Comparison of ENCODE assay signal across 31 mouse cellular contexts in genomic region chr2:152090486-152090885, GRCm38 (mm10). TPM values are rescaled to one million over a fixed set of nuclear protein-coding genes. Genes with fewer than 3 reads are reported as not detected.
DNase-seq lines count a peak whose midpoint lies in the region; ATAC-seq lines count a peak whose summit lies in the region.
"Had no signal": no experiment of that assay in that cellular context is flagged by ENCODE, and none has a peak within 500 bp of the region (broad histone marks: within the 10 kb centered on the region; RNA-seq: fewer than 3 reads in every experiment).

No protein-coding gene starts in this region.

- peaks cover 25% of the 10 kb centered on the region; the same call in 1 of the 2 replicates for H3K36me3 ChIP-seq in hindbrain, embryonic 10.5 days
- H3K36me3 ChIP-seq in hindbrain, embryonic 16.5 days (ENCODE audit: control insufficient read depth, insufficient read depth, low read length): no peaks in the 10 kb centered on the region
- H3K36me3 ChIP-seq in midbrain, embryonic 13.5 days: peaks cover 57% of the 10 kb centered on the region
- H3K36me3 ChIP-seq in midbrain, embryonic 14.5 days (ENCODE audit: control insufficient read depth, insufficient read depth, low read length): peaks cover 58% of the 10 kb centered on the region
- H3K36me3 ChIP-seq in hindbrain, embryonic 12.5 days: peaks cover 31% of the 10 kb centered on the region
- H3K36me3 ChIP-seq in hindbrain, embryonic 13.5 days: peaks cover 45% of the 10 kb centered on the region
- H3K36me3 ChIP-seq in forebrain, embryonic 14.5 days (ENCODE audit: control insufficient read depth, insufficient read depth, low read length): peaks cover 58% of the 10 kb centered on the region
- peaks cover 45% of the 10 kb centered on the region for H3K36me3 ChIP-seq in forebrain, embryonic 13.5 days (ENCODE audit: poor library complexity, severe bottlenecking)
- H3K36me3 ChIP-seq: embryonic facial prominence, embryonic 10.5 days; embryonic facial prominence, embryonic 13.5 days; heart, embryonic 12.5 days; heart, embryonic 15.5 days had no signal

- peak overlapping the region; percentile 9; the same call in 1 of the 2 replicates for H3K4me3 ChIP-seq in hindbrain, embryonic 10.5 days
- no peak overlapping the region for H3K4me3 ChIP-seq in hindbrain, embryonic 16.5 days (ENCODE audit: low read length)
- H3K4me3 ChIP-seq in midbrain, embryonic 13.5 days (replicated peaks): no peak overlapping the region
- no peak overlapping the region for H3K4me3 ChIP-seq in midbrain, embryonic 14.5 days (replicated peaks; ENCODE audit: low read depth, low read length)
- H3K4me3 ChIP-seq in hindbrain, embryonic 12.5 days: no peak overlapping the region
- no peak overlapping the region for H3K4me3 ChIP-seq in hindbrain, embryonic 13.5 days
- H3K4me3 ChIP-seq in forebrain, embryonic 14.5 days (ENCODE audit: low read depth, low read length): no peak overlapping the region
- H3K4me3 ChIP-seq in forebrain, embryonic 13.5 days: no peak overlapping the region
- H3K4me3 ChIP-seq: embryonic facial prominence, embryonic 10.5 days; embryonic facial prominence, embryonic 13.5 days; erythroblast, embryonic 14.5 days; forebrain, embryonic 12.5 days; gastrocnemius, adult 2 months; heart, embryonic 12.5 days; heart, embryonic 15.5 days; hindbrain, embryonic 15.5 days had no signal

- DNase-seq in hindbrain, embryonic 10.5 days (ENCODE audit: low spot score): no peak
- no peak for DNase-seq in midbrain, embryonic 14.5 days
- no peak for DNase-seq in forebrain, embryonic 14.5 days (ENCODE audit: low spot score)
- DNase-seq: adrenal gland, adult 2 months; adrenal gland, postnatal 14 days; cerebellum, adult 11-12 months; cerebellum, adult 8-10 months; cerebellum, postnatal 36 days; embryo, embryonic 11 days; forebrain, postnatal 0 days; gastrocnemius, adult 2 months; gastrocnemius, postnatal 14 days; heart, adult 18-20 months; heart, postnatal 10 days; heart, postnatal 36 days had no signal

- peaks cover 85% of the 10 kb centered on the region for H3K27me3 ChIP-seq in hindbrain, embryonic 10.5 days (ENCODE audit: insufficient read depth, poor library complexity, severe bottlenecking)
- H3K27me3 ChIP-seq in hindbrain, embryonic 16.5 days (replicated peaks; ENCODE audit: control insufficient read depth, insufficient read depth, low read length): peaks cover 8% of the 10 kb centered on the region
- H3K27me3 ChIP-seq in midbrain, embryonic 13.5 days: peaks cover 30% of the 10 kb centered on the region
- H3K27me3 ChIP-seq in midbrain, embryonic 14.5 days (ENCODE audit: control insufficient read depth, insufficient read depth, low read length): no peaks in the 10 kb centered on the region
- H3K27me3 ChIP-seq in hindbrain, embryonic 12.5 days: peaks cover 39% of the 10 kb centered on the region
- peaks cover 32% of the 10 kb centered on the region for H3K27me3 ChIP-seq in hindbrain, embryonic 13.5 days
- H3K27me3 ChIP-seq in forebrain, embryonic 14.5 days (replicated peaks; ENCODE audit: control insufficient read depth, insufficient read depth, low read length): peaks cover 15% of the 10 kb centered on the region
- peaks cover 40% of the 10 kb centered on the region for H3K27me3 ChIP-seq in forebrain, embryonic 13.5 days

- peak overlapping the region; percentile 42 for H3K27ac ChIP-seq in hindbrain, embryonic 10.5 days
- no peak overlapping the region for H3K27ac ChIP-seq in hindbrain, embryonic 16.5 days (ENCODE audit: low read depth, low read length)
- H3K27ac ChIP-seq in midbrain, embryonic 13.5 days: peak overlapping the region; percentile 44; the same call in 1 of the 2 replicates
- no peak overlapping the region for H3K27ac ChIP-seq in midbrain, embryonic 14.5 days (replicated peaks; ENCODE audit: low read depth, low read length)
- peak overlapping the region; percentile 35 for H3K27ac ChIP-seq in hindbrain, embryonic 12.5 days
- H3K27ac ChIP-seq in hindbrain, embryonic 13.5 days: peak overlapping the region; percentile 67
- H3K27ac ChIP-seq in forebrain, embryonic 14.5 days (ENCODE audit: low read depth, low read length): no peak overlapping the region
- no peak overlapping the region for H3K27ac ChIP-seq in forebrain, embryonic 13.5 days
- H3K27ac ChIP-seq: embryonic facial prominence, embryonic 10.5 days; embryonic facial prominence, embryonic 13.5 days; gastrocnemius, adult 2 months; heart, embryonic 15.5 days; hindbrain, embryonic 15.5 days had no signal

- no peak for ATAC-seq in hindbrain, embryonic 16.5 days
- ATAC-seq in midbrain, embryonic 13.5 days: no peak
- no peak for ATAC-seq in midbrain, embryonic 14.5 days (ENCODE audit: low FRiP score, low TSS enrichment)
- no peak for ATAC-seq in hindbrain, embryonic 12.5 days (ENCODE audit: low FRiP score)
- ATAC-seq in hindbrain, embryonic 13.5 days (ENCODE audit: low FRiP score): no peak
- no peak for ATAC-seq in forebrain, embryonic 14.5 days
- no peak for ATAC-seq in forebrain, embryonic 13.5 days
- ATAC-seq: CD4-positive, CD25-positive, alpha-beta regulatory T cell, adult 4 months; forebrain, postnatal 0 days; inflammation-experienced regulatory T-cells, adult 6 months; intestine, embryonic 16.5 days had no signal

- peaks cover 78% of the 10 kb centered on the region for H3K4me1 ChIP-seq in hindbrain, embryonic 10.5 days (replicated peaks)
- peaks cover 30% of the 10 kb centered on the region for H3K4me1 ChIP-seq in hindbrain, embryonic 16.5 days (ENCODE audit: control insufficient read depth, insufficient read depth, low read depth, low read length)
- peaks cover 96% of the 10 kb centered on the region for H3K4me1 ChIP-seq in midbrain, embryonic 13.5 days (replicated peaks)
- peaks cover 46% of the 10 kb centered on the region for H3K4me1 ChIP-seq in midbrain, embryonic 14.5 days (ENCODE audit: control insufficient read depth, insufficient read depth, low read length)
- peaks cover 87% of the 10 kb centered on the region for H3K4me1 ChIP-seq in hindbrain, embryonic 12.5 days
- peaks cover 92% of the 10 kb centered on the region for H3K4me1 ChIP-seq in hindbrain, embryonic 13.5 days (replicated peaks)
- peaks cover 34% of the 10 kb centered on the region for H3K4me1 ChIP-seq in forebrain, embryonic 14.5 days (ENCODE audit: control insufficient read depth, insufficient read depth, low read length)
- peaks cover 86% of the 10 kb centered on the region for H3K4me1 ChIP-seq in forebrain, embryonic 13.5 days

- H3K9me3 ChIP-seq in hindbrain, embryonic 10.5 days: no peaks in the 10 kb centered on the region
- no peaks in the 10 kb centered on the region for H3K9me3 ChIP-seq in hindbrain, embryonic 16.5 days (ENCODE audit: control insufficient read depth, low read length)
- H3K9me3 ChIP-seq in midbrain, embryonic 13.5 days: no peaks in the 10 kb centered on the region
- H3K9me3 ChIP-seq in midbrain, embryonic 14.5 days (ENCODE audit: control insufficient read depth, low read length): no peaks in the 10 kb centered on the region
- no peaks in the 10 kb centered on the region for H3K9me3 ChIP-seq in hindbrain, embryonic 12.5 days (replicated peaks)
- no peaks in the 10 kb centered on the region for H3K9me3 ChIP-seq in hindbrain, embryonic 13.5 days
- no peaks in the 10 kb centered on the region for H3K9me3 ChIP-seq in forebrain, embryonic 14.5 days (replicated peaks; ENCODE audit: control insufficient read depth, low read length)
- no peaks in the 10 kb centered on the region for H3K9me3 ChIP-seq in forebrain, embryonic 13.5 days (replicated peaks)
- H3K9me3 ChIP-seq: embryonic facial prominence, embryonic 10.5 days; embryonic facial prominence, embryonic 13.5 days; forebrain, embryonic 12.5 days; heart, embryonic 12.5 days; heart, embryonic 15.5 days; hindbrain, embryonic 15.5 days had no signal

- 89% methylated on average over 5 of the region's 5 CpGs for WGBS in hindbrain, embryonic 10.5 days
- WGBS in hindbrain, embryonic 16.5 days: 74% methylated on average over 5 of the region's 5 CpGs
- 93% methylated on average over 5 of the region's 5 CpGs for WGBS in midbrain, embryonic 13.5 days
- WGBS in midbrain, embryonic 14.5 days: 86% methylated on average over 5 of the region's 5 CpGs
- WGBS in hindbrain, embryonic 12.5 days: 76% methylated on average over 5 of the region's 5 CpGs
- 78% methylated on average over 5 of the region's 5 CpGs for WGBS in hindbrain, embryonic 13.5 days
- WGBS in forebrain, embryonic 14.5 days: 91% methylated on average over 5 of the region's 5 CpGs
- 83% methylated on average over 5 of the region's 5 CpGs for WGBS in forebrain, embryonic 13.5 days

- H3K4me2 ChIP-seq in hindbrain, embryonic 16.5 days (ENCODE audit: low read length): no peak overlapping the region
- H3K4me2 ChIP-seq in midbrain, embryonic 13.5 days (replicated peaks): no peak overlapping the region
- H3K4me2 ChIP-seq in midbrain, embryonic 14.5 days (ENCODE audit: low read length): no peak overlapping the region
- 0 out of 2 replicates have a peak overlapping the region, but pooled peaks have one; percentile 1 for H3K4me2 ChIP-seq in hindbrain, embryonic 12.5 days (replicated peaks)
- H3K4me2 ChIP-seq in hindbrain, embryonic 13.5 days: peak overlapping the region; percentile 24; the same call in 1 of the 2 replicates
- H3K4me2 ChIP-seq in forebrain, embryonic 14.5 days (ENCODE audit: low read length): no peak overlapping the region
- no peak overlapping the region for H3K4me2 ChIP-seq in forebrain, embryonic 13.5 days
- H3K4me2 ChIP-seq: embryonic facial prominence, embryonic 13.5 days; heart, embryonic 12.5 days; heart, embryonic 15.5 days; hindbrain, embryonic 15.5 days had no signal

- no peak overlapping the region for H3K9ac ChIP-seq in hindbrain, embryonic 16.5 days (ENCODE audit: low read depth, low read length)
- H3K9ac ChIP-seq in midbrain, embryonic 13.5 days (replicated peaks): no peak overlapping the region
- H3K9ac ChIP-seq in midbrain, embryonic 14.5 days (replicated peaks; ENCODE audit: low read length): no peak overlapping the region
- H3K9ac ChIP-seq in hindbrain, embryonic 12.5 days: no peak overlapping the region
- peak overlapping the region; percentile 58; the same call in 1 of the 2 replicates for H3K9ac ChIP-seq in hindbrain, embryonic 13.5 days
- no peak overlapping the region for H3K9ac ChIP-seq in forebrain, embryonic 14.5 days (ENCODE audit: low read length)
- no peak overlapping the region for H3K9ac ChIP-seq in forebrain, embryonic 13.5 days
- H3K9ac ChIP-seq: embryonic facial prominence, embryonic 13.5 days; forebrain, postnatal 0 days; heart, embryonic 12.5 days; heart, embryonic 15.5 days had no signal

RNA-seq across cellular contexts. Expression of gene Scrt2, which starts 9.2 kb away (rescaled TPM):
- polyA plus RNA-seq in hindbrain, embryonic 10.5 days (2016; fragmentation: Nextera tagmentation; extraction: Ambion mirVana): 5.5 and 19.0 TPM in 2 replicates
- polyA plus RNA-seq in hindbrain, embryonic 16.5 days (2015; fragmentation: Nextera tagmentation; extraction: Ambion mirVana): 7.6 and 8.0 TPM in 2 replicates
- polyA plus RNA-seq in midbrain, embryonic 13.5 days (2015; fragmentation: Nextera tagmentation; extraction: Ambion mirVana): 16.3 and 20.0 TPM in 2 replicates
- polyA plus RNA-seq in midbrain, embryonic 14.5 days (2014; fragmentation: Nextera tagmentation; extraction: Ambion mirVana): 16.4 and 18.4 TPM in 2 replicates
- polyA plus RNA-seq in hindbrain, embryonic 12.5 days (2016; fragmentation: Nextera tagmentation; extraction: Ambion mirVana): 26.8 and 28.3 TPM in 2 replicates
- 24.0 and 27.8 TPM in 2 replicates for polyA plus RNA-seq in hindbrain, embryonic 13.5 days (2015; fragmentation: Nextera tagmentation; extraction: Ambion mirVana)
- polyA plus RNA-seq in forebrain, embryonic 14.5 days (2014; fragmentation: Nextera tagmentation; extraction: Ambion mirVana): 16.1 and 16.2 TPM in 2 replicates
- polyA plus RNA-seq in forebrain, embryonic 13.5 days (2015; fragmentation: Nextera tagmentation; extraction: Ambion mirVana): 17.5 and 19.9 TPM in 2 replicates
- polyA plus RNA-seq: C2C12; CD4-positive, CD25-positive, alpha-beta regulatory T cell, adult 4 months; erythroblast, embryonic 14.5 days; heart, embryonic 15.5 days; inflammation-experienced regulatory T-cells, adult 6 months; intestine, embryonic 16.5 days had no signal

RNA-seq across cellular contexts. Expression of gene Srxn1, which starts 14.8 kb away (rescaled TPM):
- polyA plus RNA-seq in hindbrain, embryonic 10.5 days (2016; fragmentation: Nextera tagmentation; extraction: Ambion mirVana): 15.6 and 18.7 TPM in 2 replicates
- 28.6 and 32.1 TPM in 2 replicates for polyA plus RNA-seq in hindbrain, embryonic 16.5 days (2015; fragmentation: Nextera tagmentation; extraction: Ambion mirVana)
- 13.4 and 14.9 TPM in 2 replicates for polyA plus RNA-seq in midbrain, embryonic 13.5 days (2015; fragmentation: Nextera tagmentation; extraction: Ambion mirVana)
- polyA plus RNA-seq in midbrain, embryonic 14.5 days (2014; fragmentation: Nextera tagmentation; extraction: Ambion mirVana): 11.5 and 17.4 TPM in 2 replicates
- polyA plus RNA-seq in hindbrain, embryonic 12.5 days (2016; fragmentation: Nextera tagmentation; extraction: Ambion mirVana): 13.8 and 15.3 TPM in 2 replicates
- 16.1 and 16.8 TPM in 2 replicates for polyA plus RNA-seq in hindbrain, embryonic 13.5 days (2015; fragmentation: Nextera tagmentation; extraction: Ambion mirVana)
- 11.8 and 12.0 TPM in 2 replicates for polyA plus RNA-seq in forebrain, embryonic 14.5 days (2014; fragmentation: Nextera tagmentation; extraction: Ambion mirVana)
- polyA plus RNA-seq in forebrain, embryonic 13.5 days (2015; fragmentation: Nextera tagmentation; extraction: Ambion mirVana): 10.3 and 10.7 TPM in 2 replicates

RNA-seq across cellular contexts. Expression of gene Tcf15, which starts 52.9 kb away (rescaled TPM):
- 5.2 and 7.6 TPM in 2 replicates for polyA plus RNA-seq in hindbrain, embryonic 10.5 days (2016; fragmentation: Nextera tagmentation; extraction: Ambion mirVana)
- polyA plus RNA-seq in hindbrain, embryonic 16.5 days (2015; fragmentation: Nextera tagmentation; extraction: Ambion mirVana): 1.3 TPM in 2 replicates
- polyA plus RNA-seq in midbrain, embryonic 13.5 days (2015; fragmentation: Nextera tagmentation; extraction: Ambion mirVana): 1.0 and 1.8 TPM in 2 replicates
- polyA plus RNA-seq in midbrain, embryonic 14.5 days (2014; fragmentation: Nextera tagmentation; extraction: Ambion mirVana): 0.76 and 0.96 TPM in 2 replicates
- 8.8 and 9.9 TPM in 2 replicates for polyA plus RNA-seq in hindbrain, embryonic 12.5 days (2016; fragmentation: Nextera tagmentation; extraction: Ambion mirVana)
- polyA plus RNA-seq in hindbrain, embryonic 13.5 days (2015; fragmentation: Nextera tagmentation; extraction: Ambion mirVana): 2.8 and 3.2 TPM in 2 replicates
- 1.1 and 1.7 TPM in 2 replicates for polyA plus RNA-seq in forebrain, embryonic 14.5 days (2014; fragmentation: Nextera tagmentation; extraction: Ambion mirVana)
- polyA plus RNA-seq in forebrain, embryonic 13.5 days (2015; fragmentation: Nextera tagmentation; extraction: Ambion mirVana): 1.4 and 1.8 TPM in 2 replicates
- polyA plus RNA-seq: C2C12; CD4-positive, CD25-positive, alpha-beta regulatory T cell, adult 4 months; inflammation-experienced regulatory T-cells, adult 6 months had no signal

Comparison
In these comparisons a context has a peak if more than half of its experiments do, and no peak if none do; other contexts are left out.
1. H3K27ac ChIP-seq: peak in hindbrain, embryonic 10.5 days (single experiment), midbrain, embryonic 13.5 days (single experiment), hindbrain, embryonic 12.5 days (single experiment) and hindbrain, embryonic 13.5 days (single experiment); none in hindbrain, embryonic 16.5 days (single experiment), midbrain, embryonic 14.5 days (single experiment), forebrain, embryonic 14.5 days (single experiment) and forebrain, embryonic 13.5 days (single experiment).
2. H3K4me2 ChIP-seq: peak in hindbrain, embryonic 12.5 days (single experiment) and hindbrain, embryonic 13.5 days (single experiment); none in hindbrain, embryonic 16.5 days (single experiment), midbrain, embryonic 13.5 days (single experiment), midbrain, embryonic 14.5 days (single experiment), forebrain, embryonic 14.5 days (single experiment) and forebrain, embryonic 13.5 days (single experiment).